Mouse (Mus musculus): ENCODE measurements around the gene Nos1ap. TPM values are rescaled to one million over a fixed set of nuclear protein-coding genes. Genes with fewer than 3 reads are reported as not detected.
A peak's percentile ranks its signal among the peaks of the same experiment; 100 is the strongest.

The Nos1ap gene
- polyA plus RNA-seq, 1 experiment from 2014 or later, result 13.0 TPM

DNA sequence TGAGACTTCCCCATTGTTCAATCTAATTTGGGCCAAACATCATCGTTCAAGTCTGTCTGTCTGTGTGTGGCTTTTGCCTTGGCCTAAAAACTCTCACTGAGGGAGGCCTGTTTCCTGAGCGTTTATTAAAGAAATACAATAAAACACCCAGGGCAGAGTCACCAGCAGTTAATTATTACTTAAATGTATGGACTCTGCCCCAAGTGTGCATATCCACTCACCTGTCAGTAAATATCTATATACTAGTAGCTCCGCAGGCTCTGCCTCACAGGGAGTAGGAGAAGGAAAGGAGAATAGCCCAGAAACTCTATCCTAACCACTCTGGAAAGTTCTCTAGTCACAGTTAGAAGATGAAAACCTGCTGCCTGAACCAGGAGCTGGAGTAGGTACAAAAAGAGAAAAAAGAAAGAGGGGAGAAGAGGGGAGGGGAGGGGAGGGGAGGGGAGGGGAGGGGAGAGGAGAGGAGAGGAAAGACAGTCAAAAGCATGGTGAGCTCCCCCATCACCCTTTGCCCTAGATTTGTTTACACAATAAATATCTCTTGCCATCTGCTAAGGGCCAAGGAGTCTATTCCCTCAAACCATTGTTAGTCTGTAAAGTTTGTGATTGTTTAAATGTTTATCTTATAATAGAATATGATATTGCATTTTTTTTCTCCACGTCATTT is 110.7 kb downstream of the Nos1ap start:
- peaks cover 30% of the 10 kb centered on the region for H3K4me1 ChIP-seq (ENCODE audit: control insufficient read depth, insufficient read depth, low read length)
- H3K4me3 ChIP-seq (replicated peaks; ENCODE audit: low read length), result no peak overlapping the region
- H3K27ac ChIP-seq (ENCODE audit: low read length), result peak overlapping the region; percentile 84
- peak overlapping the region; percentile 31; the same call in 1 of the 2 replicates for H3K9ac ChIP-seq (ENCODE audit: low read length)
- no peaks in the 10 kb centered on the region for H3K36me3 ChIP-seq (ENCODE audit: control insufficient read depth, insufficient read depth, low read length)
- H3K9me3 ChIP-seq (replicated peaks; ENCODE audit: control insufficient read depth, low read length), result no peaks in the 10 kb centered on the region
- H3K4me2 ChIP-seq (ENCODE audit: low read depth, low read length), result no peak overlapping the region
- no peaks in the 10 kb centered on the region for H3K27me3 ChIP-seq (ENCODE audit: control insufficient read depth, insufficient read depth, low read length)
- ATAC-seq (ENCODE audit: insufficient read depth, low FRiP score), result peak; percentile 81
- 41% methylated on average over 4 of the region's 4 CpGs for WGBS

DNA sequence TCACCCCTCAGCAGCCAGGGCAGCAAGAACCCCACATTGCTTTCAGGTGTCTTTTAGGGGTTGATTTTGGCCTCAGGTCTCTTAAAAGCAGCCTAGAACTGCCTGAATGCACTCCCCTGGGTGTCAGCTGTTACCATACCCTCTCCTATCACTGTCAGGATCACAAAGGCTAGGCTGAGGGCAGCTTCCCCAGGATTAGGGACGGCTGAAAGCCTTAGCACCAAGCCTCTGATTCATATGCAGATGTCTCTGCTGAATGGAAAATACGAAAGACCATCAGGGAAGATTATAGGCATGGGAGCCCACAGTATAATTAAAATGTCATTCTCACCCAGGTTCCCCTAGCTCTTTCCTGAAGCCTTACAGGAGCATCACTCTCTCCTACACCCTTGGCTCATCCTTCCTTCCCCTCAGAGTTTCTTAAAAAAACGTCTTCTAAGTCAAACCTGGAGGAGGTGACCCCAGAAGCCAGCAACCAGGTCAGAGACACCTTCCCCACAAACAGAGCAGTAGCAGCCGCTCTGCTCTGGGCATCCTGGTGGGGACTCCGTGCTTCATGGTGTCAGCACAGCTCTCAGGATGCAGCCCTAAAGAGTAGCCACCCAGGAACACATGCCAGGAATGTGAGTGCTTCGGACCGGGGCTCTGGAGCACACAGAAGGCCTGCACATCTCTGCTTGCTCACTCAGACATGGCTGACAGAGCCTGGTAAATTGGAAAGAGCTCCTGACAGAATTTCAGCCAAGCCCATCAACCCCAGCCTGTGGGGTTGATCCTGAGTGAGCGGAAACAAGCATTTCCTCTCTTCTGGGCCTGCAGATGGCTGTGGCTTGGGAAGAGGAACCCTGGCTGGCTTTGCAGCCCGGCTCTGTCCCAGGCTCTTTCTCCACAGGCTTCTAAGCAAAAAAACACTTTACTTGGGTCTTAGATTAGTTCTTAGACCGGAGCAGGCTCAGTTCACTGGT is 111.7 kb downstream of the Nos1ap start:
- no peak overlapping the region for H3K4me3 ChIP-seq (replicated peaks; ENCODE audit: low read length)
- peaks cover 25% of the 10 kb centered on the region for H3K4me1 ChIP-seq (ENCODE audit: control insufficient read depth, insufficient read depth, low read length)
- no peak for ATAC-seq (ENCODE audit: insufficient read depth, low FRiP score)
- H3K27me3 ChIP-seq (ENCODE audit: control insufficient read depth, insufficient read depth, low read length), result no peaks in the 10 kb centered on the region
- WGBS, result 46% methylated on average over 10 of the region's 10 CpGs
- H3K27ac ChIP-seq (ENCODE audit: low read length), result peak overlapping the region; percentile 84
- H3K9me3 ChIP-seq (replicated peaks; ENCODE audit: control insufficient read depth, low read length), result no peaks in the 10 kb centered on the region
- peak overlapping the region; percentile 31; the same call in 1 of the 2 replicates for H3K9ac ChIP-seq (ENCODE audit: low read length)
- no peak overlapping the region for H3K4me2 ChIP-seq (ENCODE audit: low read depth, low read length)
- no peaks in the 10 kb centered on the region for H3K36me3 ChIP-seq (ENCODE audit: control insufficient read depth, insufficient read depth, low read length)

GRCm38 (mm10) chr1:170473460-170473859 is 116.2 kb downstream of the Nos1ap start:
- Histone ChIP-seq H3K9me3 (replicated peaks; ENCODE audit: control insufficient read depth, low read length) (no peaks in the 10 kb centered on the region), H3K36me3 (ENCODE audit: control insufficient read depth, insufficient read depth, low read length) (no peaks in the 10 kb centered on the region), H3K9ac (ENCODE audit: low read length) (no peak overlapping the region), H3K4me1 (ENCODE audit: control insufficient read depth, insufficient read depth, low read length) (peaks cover 10% of the 10 kb centered on the region), H3K27me3 (ENCODE audit: control insufficient read depth, insufficient read depth, low read length) (no peaks in the 10 kb centered on the region), H3K4me3 (replicated peaks; ENCODE audit: low read length) (no peak overlapping the region), H3K4me2 (ENCODE audit: low read depth, low read length) (no peak overlapping the region), H3K27ac (ENCODE audit: low read length) (no peak overlapping the region)
- WGBS, result 60% methylated on average over 6 of the region's 6 CpGs
- ATAC-seq (ENCODE audit: insufficient read depth, low FRiP score), result peak; percentile 47; the same call in 1 of the 2 replicates

DNA sequence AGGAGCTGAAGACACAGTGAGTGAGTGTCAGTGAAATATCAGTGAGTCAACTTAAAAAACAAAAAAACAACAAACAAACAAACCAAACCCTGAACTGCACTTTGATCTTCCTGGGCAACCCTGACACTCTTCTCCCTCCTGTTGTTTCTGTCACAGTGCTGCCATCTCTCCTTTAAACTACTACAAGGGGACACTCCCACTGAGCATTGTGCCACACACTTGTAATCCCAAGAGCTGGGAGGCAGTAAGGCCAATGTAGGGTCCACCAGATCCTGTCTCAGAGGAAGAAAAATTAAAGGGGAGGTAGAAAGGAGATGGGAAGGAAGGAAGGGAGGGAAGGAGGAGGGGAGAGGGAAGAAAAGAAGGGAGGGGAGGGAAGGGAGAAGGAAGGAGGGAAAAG is 116.8 kb downstream of the Nos1ap start:
- Histone ChIP-seq H3K4me2 (ENCODE audit: low read depth, low read length) (no peak overlapping the region), H3K27ac (ENCODE audit: low read length) (no peak overlapping the region), H3K4me1 (ENCODE audit: control insufficient read depth, insufficient read depth, low read length) (peaks cover 4% of the 10 kb centered on the region), H3K9ac (ENCODE audit: low read length) (no peak overlapping the region), H3K36me3 (ENCODE audit: control insufficient read depth, insufficient read depth, low read length) (no peaks in the 10 kb centered on the region), H3K4me3 (replicated peaks; ENCODE audit: low read length) (no peak overlapping the region), H3K27me3 (ENCODE audit: control insufficient read depth, insufficient read depth, low read length) (no peaks in the 10 kb centered on the region), H3K9me3 (replicated peaks; ENCODE audit: control insufficient read depth, low read length) (no peaks in the 10 kb centered on the region)
- no peak for ATAC-seq (ENCODE audit: insufficient read depth, low FRiP score)

DNA sequence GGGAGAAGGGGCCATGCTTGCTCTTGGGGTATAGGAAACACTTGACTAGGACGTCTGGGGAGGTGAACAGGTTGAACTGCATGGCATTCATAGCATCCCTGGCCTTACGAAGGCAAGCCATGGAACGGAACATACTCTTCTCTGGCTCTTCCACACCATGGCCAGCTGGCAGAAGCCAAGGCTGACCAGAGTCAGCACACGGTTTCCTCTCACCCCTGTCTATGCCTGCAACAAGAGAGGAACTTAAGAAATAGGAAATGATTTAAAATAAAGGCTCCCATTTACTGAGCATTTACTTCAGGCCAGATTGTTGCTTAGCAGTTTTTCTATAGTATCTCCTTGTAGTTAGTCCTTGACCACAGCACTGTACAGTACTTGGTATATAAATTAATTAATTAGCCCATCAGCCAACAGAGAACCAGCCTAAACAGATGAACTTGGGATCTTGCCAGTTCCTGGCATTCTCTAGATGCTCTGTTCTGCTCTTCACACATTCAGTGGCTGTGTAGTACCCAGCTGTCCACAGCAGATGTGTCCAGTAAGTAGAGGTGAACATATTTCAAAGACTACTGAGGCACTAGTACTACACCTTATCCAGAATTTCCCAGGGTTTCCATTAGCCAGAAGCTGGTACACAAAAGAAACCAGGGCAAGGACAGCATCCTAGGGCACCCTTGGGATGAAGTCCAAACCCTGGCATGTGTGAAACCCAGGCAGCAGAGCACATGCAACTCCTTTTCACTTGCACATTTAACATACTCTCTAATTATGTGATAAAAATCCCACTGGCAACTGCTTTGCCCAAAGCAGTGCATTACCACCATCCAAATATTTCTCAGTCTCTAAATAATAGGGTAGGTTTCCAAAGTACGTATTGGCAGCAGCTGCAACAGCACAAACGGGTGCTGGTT is 123.3 kb downstream of the Nos1ap start:
- Histone ChIP-seq H3K27ac (ENCODE audit: low read length) (no peak overlapping the region), H3K4me1 (ENCODE audit: control insufficient read depth, insufficient read depth, low read length) (no peaks in the 10 kb centered on the region), H3K4me2 (ENCODE audit: low read depth, low read length) (no peak overlapping the region), H3K36me3 (ENCODE audit: control insufficient read depth, insufficient read depth, low read length) (no peaks in the 10 kb centered on the region), H3K4me3 (replicated peaks; ENCODE audit: low read length) (no peak overlapping the region), H3K9ac (ENCODE audit: low read length) (no peak overlapping the region), H3K9me3 (replicated peaks; ENCODE audit: control insufficient read depth, low read length) (no peaks in the 10 kb centered on the region), H3K27me3 (ENCODE audit: control insufficient read depth, insufficient read depth, low read length) (no peaks in the 10 kb centered on the region)
- no peak for ATAC-seq (ENCODE audit: insufficient read depth, low FRiP score)
- WGBS, result 71% methylated on average over 6 of the region's 6 CpGs

GRCm38 (mm10) chr1:170462140-170462539 is 127.5 kb downstream of the Nos1ap start:
- Histone ChIP-seq H3K27ac (ENCODE audit: low read length) (no peak overlapping the region), H3K36me3 (ENCODE audit: control insufficient read depth, insufficient read depth, low read length) (no peaks in the 10 kb centered on the region), H3K27me3 (ENCODE audit: control insufficient read depth, insufficient read depth, low read length) (no peaks in the 10 kb centered on the region), H3K9me3 (replicated peaks; ENCODE audit: control insufficient read depth, low read length) (no peaks in the 10 kb centered on the region), H3K4me2 (ENCODE audit: low read depth, low read length) (no peak overlapping the region), H3K9ac (ENCODE audit: low read length) (no peak overlapping the region), H3K4me3 (replicated peaks; ENCODE audit: low read length) (no peak overlapping the region), H3K4me1 (ENCODE audit: control insufficient read depth, insufficient read depth, low read length) (0 out of 2 replicates have a peak, but pooled peaks cover 3% of the 10 kb centered on the region)
- WGBS, result 74% methylated on average over 1 of the region's 1 CpGs
- ATAC-seq (ENCODE audit: insufficient read depth, low FRiP score), result no peak

- H3K4me2 ChIP-seq (ENCODE audit: low read depth, low read length), result no peak overlapping the region
- H3K4me1 ChIP-seq (ENCODE audit: control insufficient read depth, insufficient read depth, low read length), result 0 out of 2 replicates have a peak, but pooled peaks cover 3% of the 10 kb centered on the region
- peak; percentile 38; the same call in 1 of the 2 replicates for ATAC-seq (ENCODE audit: insufficient read depth, low FRiP score)
- no peaks in the 10 kb centered on the region for H3K9me3 ChIP-seq (replicated peaks; ENCODE audit: control insufficient read depth, low read length)
- no peak overlapping the region for H3K4me3 ChIP-seq (replicated peaks; ENCODE audit: low read length)
- H3K27me3 ChIP-seq (ENCODE audit: control insufficient read depth, insufficient read depth, low read length), result no peaks in the 10 kb centered on the region
- no peak overlapping the region for H3K9ac ChIP-seq (ENCODE audit: low read length)
- 42% methylated on average over 5 of the region's 5 CpGs for WGBS
- H3K36me3 ChIP-seq (ENCODE audit: control insufficient read depth, insufficient read depth, low read length), result no peaks in the 10 kb centered on the region
- no peak overlapping the region for H3K27ac ChIP-seq (ENCODE audit: low read length)
Observed at GRCm38 (mm10) chr1:170459896-170460602, 129.6 kb downstream of the Nos1ap start.

DNA sequence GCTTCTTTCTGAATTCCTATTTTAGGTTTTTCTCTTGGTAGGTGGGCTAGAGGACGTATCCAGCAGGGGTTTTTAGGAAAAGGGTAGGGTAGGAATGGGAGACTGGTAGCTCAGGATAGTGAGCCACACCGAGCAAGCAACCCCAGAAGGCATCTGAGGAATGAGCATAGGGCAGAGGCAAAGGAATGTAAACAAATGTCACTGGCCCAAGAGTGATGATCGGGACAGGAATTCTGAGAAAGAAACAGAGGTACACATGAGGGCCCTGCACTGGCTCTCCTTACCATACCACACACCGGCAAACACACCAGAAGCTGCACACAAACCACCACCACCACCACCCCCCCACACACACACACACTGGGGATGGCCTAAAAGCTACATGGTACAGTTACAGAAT is 132.0 kb downstream of the Nos1ap start:
- 26% methylated on average over 4 of the region's 4 CpGs for WGBS

More for the DNA sequence above, 132.0 kb downstream of the Nos1ap start:
- peaks cover 3% of the 10 kb centered on the region; the same call in 1 of the 2 replicates for H3K9me3 ChIP-seq (replicated peaks; ENCODE audit: control insufficient read depth, low read length)
- ATAC-seq (ENCODE audit: insufficient read depth, low FRiP score), result peak; percentile 45; the same call in 1 of the 2 replicates
- no peaks in the 10 kb centered on the region for H3K27me3 ChIP-seq (ENCODE audit: control insufficient read depth, insufficient read depth, low read length)
- peaks cover 6% of the 10 kb centered on the region; the same call in 1 of the 2 replicates for H3K4me1 ChIP-seq (ENCODE audit: control insufficient read depth, insufficient read depth, low read length)
- no peaks in the 10 kb centered on the region for H3K36me3 ChIP-seq (ENCODE audit: control insufficient read depth, insufficient read depth, low read length)
- H3K27ac ChIP-seq (ENCODE audit: low read length), result no peak overlapping the region
- H3K4me2 ChIP-seq (ENCODE audit: low read depth, low read length), result no peak overlapping the region
- no peak overlapping the region for H3K4me3 ChIP-seq (replicated peaks; ENCODE audit: low read length)
- H3K9ac ChIP-seq (ENCODE audit: low read length), result no peak overlapping the region

Measured in stomach, embryonic 16.5 days (tissue).